Mouse (Mus musculus): ENCODE data around the gene Lrrc75b.

- TF ChIP-seq TAL1 (IDR thresholded peaks at IDR 0.05; ENCODE audit: low read length), result no peak
- no peak for TF ChIP-seq GATA1 (IDR thresholded peaks at IDR 0.05; ENCODE audit: low read length)
Observed at GRCm38 (mm10) chr10:75587781-75588180, 27.7 kb upstream of the Lrrc75b start.

Measured in erythroblast, embryonic 14.5 days (primary cell).